Mouse (Mus musculus): ENCODE data around the gene Hsf2bp. TPM values are rescaled to one million over a fixed set of nuclear protein-coding genes. Genes with fewer than 3 reads are reported as not detected.

Gene Hsf2bp
- 0.42 TPM for polyA plus RNA-seq (2017; shearing (Covaris generic))

DNA sequence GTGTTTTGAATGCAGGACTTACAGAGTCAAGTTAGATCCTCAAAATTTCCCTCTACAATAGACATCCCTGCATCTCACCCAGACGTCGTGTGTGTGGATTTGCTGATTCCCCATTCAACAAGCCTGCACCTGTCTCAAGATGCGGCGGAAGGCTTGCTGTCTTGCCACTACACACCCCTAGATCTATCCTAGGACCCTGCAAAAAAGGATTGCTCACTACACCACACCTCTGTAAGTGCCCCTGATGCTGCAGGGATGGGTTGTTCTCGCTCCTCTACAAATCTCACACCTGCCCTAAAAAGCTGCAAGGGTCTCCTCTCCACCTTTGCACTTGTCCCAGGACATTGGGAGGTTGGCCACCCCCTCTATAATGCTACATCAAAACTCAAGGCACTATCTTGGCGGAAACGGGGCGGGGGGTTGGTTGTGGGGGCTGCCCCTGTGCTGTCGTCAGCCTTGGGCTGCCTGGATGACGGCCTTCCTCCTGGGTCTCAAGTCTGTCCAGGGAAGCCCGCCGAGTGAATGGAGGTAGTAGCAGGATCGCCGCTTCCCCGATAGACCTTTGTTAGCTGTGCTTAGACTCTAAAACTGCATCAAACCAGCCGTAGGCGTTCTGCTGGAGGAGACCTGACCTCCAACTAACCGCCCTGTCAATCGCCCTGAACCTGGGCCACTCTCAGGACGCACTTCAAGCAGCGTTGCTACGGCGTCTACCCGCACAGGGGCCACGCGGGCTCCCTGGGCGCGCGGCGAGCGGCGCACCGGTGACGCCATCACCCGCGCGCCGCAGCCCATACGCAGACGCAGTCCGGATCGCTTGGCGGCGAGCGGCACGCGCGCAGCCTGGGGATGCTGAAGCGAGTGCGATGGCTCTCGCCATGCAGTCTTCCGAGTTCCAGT is at the start of gene Hsf2bp, which contains the start of gene Rrp1b:
Hsf2bp (minus strand) TSS at position 741 of the 900 bp plus-strand sequence.
Rrp1b (plus strand) TSS at position 492 of the 900 bp plus-strand sequence.

Other genes starting within 250 kb of the Hsf2bp start
- 176 TPM for gene Sik1, start 180.5 kb downstream of the Hsf2bp start, polyA plus RNA-seq (2017; shearing (Covaris generic))
- gene Rrp1b, start 249 bp downstream of the Hsf2bp start, polyA plus RNA-seq (2017; shearing (Covaris generic)), result 45.8 TPM
- gene Notch3, start 130.5 kb upstream of the Hsf2bp start, polyA plus RNA-seq (2017; shearing (Covaris generic)), result not detected
- not detected for gene Ephx3, start 153.2 kb upstream of the Hsf2bp start, polyA plus RNA-seq (2017; shearing (Covaris generic))
- 329 TPM for gene Brd4, start 248.4 kb upstream of the Hsf2bp start, polyA plus RNA-seq (2017; shearing (Covaris generic))